Mouse (Mus musculus): ENCODE results near the gene Rps11.
A peak's percentile ranks its signal among the peaks of the same experiment; 100 is the strongest.
"Not testable (repeated sequence)": the region's sequence is repeated elsewhere in the genome, so short reads cannot be mapped to it uniquely, and the experiment has no call there.

Gene Rps11

DNA sequence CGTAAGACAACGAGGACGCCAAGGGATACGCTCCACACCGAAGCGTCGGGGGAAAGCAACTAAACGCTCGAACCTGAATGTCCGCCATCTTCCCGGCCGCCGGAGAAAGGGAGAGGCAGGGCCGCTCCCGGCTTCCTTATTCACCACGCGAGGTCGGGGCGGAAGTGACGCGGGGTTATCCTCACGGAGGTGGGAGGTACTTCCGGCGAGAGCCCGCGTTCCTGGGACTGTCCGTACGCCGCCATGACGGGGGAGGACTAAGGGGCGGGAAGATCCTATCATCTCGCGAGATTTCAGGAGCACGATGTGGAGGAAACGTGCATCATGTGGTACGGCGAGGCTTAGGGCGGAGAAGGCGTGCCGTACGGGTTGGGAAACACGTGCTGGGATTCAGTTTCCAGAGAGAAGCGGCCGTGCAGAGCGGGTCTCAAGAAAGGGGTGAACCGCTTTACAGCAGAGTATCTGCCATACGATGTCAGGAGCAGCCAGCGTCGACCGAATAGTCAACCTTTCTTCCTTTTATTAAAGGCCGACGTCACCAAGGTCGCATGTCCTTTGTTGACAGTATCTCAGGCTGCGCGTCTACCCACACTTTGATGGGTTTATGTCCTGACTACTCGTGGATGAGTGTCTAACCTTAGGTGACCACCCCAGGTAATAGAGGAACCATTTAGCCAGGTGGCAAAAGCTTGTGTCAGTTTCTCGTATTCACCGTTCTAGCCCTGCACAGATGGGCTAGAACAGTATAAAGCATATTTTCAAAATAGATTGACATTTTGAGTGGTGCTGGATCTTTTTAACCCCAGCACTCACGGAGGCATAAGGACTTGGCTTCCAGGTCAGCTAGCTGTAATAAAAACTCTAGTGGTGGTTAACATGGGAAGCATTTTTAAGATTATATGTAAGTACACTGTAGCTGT is at the start of gene Rps11:
Rps11 (minus strand) TSS at position 216 of the 920 bp plus-strand sequence.
- DNase-seq (ENCODE audit: low read depth) = peak; percentile 99

DNA sequence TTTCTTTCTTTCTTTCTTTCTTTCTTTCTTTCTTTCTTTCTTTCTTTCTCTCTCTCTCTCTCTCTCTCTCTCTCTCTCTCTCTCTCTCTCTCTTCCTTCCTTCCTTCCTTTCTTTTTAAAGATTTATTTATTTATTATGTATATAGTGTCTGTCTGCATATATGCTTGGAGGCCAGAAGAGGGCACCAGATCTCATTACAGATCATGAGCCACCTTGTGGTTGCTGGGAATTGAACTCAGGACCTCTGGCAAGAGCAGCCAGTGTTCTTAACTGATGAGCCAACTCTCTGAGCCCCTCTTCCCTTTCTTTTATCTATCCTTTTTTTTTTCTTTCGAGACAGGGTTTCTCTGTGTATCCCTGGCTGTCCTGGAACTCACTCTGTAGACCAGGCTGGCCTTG is 49.5 kb upstream of the Rps11 start:
- DNase-seq (ENCODE audit: low read depth) = not testable (repeated sequence)

DNA sequence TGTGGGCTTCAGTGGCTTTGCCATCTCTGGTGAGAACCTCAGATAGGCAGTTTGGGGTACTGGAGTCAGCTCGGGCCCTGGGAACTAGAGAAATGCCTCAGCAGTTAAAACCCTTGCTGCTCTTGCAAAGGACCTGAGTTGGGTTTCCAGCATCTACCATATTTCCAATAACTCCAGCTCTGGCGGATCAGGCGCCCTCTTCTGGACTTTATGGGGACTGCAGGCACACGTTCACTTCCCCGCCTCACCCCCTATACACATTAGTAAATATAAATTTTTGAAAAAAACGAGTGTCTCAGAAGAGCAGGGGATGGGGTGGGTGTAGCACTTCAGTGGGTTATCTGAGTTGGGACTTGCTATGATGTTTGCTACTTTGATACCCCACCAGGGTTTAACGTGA is 48.7 kb upstream of the Rps11 start:
- no peak for DNase-seq (ENCODE audit: low read depth)

DNA sequence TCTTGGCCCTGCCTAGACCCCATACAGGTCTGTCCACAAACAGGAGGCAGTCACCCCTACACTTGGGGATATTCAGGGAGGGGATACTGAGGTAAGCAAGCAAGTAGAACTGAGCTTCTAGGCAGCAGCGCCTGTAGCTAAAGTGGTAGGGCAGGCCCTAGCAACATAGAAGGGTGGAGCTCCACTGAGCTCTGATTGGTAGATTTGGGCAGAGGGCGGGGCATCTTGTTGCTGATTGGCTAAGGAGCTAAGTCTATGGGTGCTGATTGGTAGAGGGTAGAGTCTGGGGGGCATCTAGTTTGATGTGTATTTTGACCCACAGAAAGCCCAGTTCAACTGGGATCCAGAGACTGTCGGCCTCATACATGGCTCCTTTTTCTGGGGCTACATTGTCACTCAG is 45.3 kb upstream of the Rps11 start:
- DNase-seq (ENCODE audit: low read depth) = no peak

DNA sequence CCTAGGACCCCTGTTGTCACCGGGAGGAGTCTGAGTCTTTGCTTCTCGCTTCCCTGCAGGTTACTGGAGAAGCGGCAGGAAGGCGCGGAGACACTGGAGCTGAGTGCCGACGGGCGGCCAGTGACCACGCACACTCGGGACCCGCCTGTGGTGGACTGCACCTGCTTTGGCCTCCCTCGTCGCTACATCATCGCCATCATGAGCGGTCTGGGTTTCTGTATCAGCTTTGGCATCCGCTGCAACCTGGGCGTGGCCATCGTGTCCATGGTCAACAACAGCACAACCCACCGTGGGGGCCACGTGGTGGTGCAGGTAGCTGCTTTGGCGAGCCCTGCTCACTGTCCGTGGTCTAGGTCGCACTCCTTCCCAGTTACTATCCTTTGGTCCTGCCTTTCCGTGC is 44.4 kb upstream of the Rps11 start:
- DNase-seq (ENCODE audit: low read depth) = no peak

DNA sequence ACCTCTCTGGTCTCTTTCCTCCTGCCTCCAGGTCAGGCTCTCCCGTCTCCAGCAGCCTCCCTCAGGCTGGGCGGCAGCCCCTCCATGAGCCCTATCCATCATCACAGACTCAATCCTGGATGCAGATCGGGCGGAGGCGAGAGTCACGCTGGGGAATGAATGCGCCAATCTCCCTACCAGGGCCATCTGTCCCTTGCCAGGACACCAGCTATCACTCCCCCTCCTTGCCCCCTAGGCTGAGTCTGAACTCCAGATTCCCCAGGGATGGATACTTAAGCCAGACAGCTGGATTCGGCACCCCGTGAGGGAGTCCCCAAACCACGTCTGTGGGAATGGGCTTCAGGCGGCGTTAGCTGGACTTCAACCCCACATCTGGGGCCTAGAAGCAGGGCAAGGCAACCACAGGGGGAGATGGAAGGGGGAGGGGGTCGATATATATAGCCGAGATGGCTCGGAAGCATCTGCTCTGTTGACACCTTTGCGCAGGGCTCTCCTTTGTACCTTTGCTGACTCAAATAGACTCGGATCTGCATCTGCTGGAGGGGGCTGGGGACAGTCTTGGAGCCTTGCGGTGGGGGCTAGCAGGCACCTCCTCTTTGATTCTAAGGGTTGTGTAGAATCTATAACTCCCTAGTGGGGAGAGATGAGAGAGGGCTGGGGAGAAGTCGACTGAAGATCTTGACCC is 43.7 kb upstream of the Rps11 start:
- DNase-seq (ENCODE audit: low read depth) = no peak

DNA sequence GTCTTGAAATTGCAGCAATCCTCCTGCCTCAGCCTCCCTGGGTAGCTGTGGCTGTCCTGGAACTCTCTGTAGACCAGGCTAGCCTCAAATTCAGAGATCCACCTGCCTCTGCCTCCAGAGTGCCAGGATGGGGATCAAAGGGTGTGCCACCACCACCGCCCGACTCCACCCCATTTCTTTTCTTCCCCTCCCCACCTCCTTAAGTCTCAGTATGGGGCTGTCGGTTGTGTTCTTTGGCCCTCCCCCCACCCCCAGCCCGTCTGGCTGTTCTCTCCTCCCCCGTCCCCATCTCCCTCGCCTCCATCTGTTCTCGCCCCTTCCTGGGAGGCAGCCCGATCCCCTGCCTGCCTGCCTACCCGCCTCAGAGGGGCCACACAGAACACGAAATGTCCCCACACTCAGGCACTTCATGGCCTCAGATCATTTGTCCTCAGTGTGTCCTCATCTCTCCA is 42.7 kb upstream of the Rps11 start:
- DNase-seq (ENCODE audit: low read depth) = no peak

DNA sequence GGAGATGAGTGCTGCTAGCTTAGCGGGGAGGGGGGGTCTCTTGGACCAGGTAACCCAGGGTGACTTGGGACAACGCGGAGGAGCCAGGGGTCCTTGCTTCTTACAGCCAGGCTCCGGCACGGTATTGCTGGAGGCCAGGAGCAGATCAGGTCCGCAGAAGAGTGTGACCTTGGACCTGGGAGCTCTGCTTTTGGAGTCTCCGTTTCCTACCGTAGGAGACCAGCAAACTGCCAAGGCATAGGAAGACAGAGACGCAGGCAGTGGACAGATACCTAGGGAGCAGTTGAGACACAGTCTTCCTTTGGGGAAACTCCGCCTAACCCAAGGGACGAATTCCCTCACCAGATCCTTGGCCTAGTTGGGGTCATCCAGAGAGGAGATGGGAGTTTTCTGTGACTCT is 41.5 kb upstream of the Rps11 start:
- no peak for DNase-seq (ENCODE audit: low read depth)

DNA sequence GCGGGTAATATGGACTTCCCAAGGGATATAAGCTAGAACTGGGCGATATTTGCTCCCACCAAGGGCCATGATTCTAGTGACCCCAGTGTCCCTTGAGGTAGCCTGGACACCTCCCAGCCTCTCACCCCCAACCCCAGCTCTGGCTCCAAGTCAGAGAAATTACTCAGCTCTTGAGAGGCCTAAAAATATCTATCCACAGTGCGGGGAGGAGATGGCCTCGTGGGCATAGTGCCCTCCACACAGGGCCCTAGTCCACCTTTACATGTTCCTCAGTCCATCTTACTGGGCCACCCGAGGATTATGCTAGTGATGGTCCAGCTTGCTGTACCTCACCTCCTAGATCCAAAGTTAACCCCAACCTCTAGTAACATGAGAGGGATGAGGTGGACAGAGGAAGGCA is 40.6 kb upstream of the Rps11 start:
- DNase-seq (ENCODE audit: low read depth) = no peak

DNA sequence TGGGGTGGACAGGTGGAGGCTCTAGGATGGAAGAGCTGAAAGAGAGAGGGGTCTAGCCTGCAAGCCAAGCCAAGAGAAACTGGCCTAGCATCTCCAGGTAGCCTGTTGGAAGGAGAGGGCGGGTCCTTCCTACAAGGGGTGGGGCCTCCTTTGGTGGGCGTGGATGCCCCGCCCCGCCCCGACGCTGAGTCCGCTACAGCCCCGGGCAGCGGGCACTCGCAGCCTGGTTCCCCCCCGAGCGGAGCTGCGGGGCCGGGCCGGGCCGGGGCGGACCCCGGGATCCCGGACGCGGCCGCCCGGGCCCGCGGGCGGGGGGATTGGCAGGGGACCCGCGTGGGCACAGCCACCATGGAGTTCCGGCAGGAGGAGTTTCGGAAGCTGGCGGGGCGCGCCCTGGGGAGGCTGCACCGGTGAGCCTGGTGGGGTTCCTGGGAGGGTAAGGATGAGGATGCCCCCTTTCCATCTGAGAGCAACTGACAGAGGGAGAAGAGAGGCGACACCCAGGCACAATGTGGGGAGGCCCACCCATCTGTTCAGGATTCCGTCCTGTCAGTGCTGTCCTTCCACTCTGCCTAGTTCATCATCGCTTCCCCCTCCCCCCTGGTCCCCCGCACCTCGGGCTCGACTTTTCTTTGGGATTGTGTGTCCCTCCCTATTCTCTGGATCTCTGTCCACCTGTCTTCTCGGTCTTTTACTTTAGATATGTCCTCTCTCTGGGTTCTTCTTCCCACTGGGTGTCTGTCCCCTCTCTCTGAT is 39.7 kb upstream of the Rps11 start, which contains the start of gene Slc17a7:
Slc17a7 (plus strand) TSS at position 215 of the 756 bp plus-strand sequence.
- no peak for DNase-seq (ENCODE audit: low read depth)

DNA sequence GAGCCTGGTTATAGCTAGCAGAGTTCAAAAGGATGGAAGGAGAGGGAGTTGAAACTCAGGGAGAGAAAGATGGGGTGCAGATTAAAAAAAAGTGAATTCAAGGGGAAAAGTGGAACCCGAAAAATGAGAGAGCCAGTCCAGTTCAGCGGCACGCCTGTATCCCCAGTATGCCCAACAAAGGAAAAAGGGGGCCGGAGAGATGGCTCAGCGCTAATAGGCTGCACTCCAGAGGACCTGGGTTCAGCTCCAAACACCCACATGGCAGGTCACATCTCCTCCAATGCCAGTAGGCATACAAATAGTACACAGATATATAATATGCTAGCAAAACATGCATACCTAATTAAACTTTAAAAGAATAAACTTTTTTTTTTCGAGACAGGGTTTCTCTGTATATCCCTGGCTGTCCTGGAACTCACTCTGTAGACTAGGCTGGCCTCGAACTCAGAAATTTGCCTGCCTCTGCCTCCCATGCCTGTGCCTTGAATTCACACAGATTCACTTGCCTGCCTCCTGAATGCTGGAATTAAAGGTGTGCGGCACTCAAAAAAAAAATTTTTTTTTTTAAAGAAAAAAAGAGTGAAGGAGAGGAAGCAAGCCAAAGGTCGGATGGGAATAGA is 38.9 kb upstream of the Rps11 start:
- no peak for DNase-seq (ENCODE audit: low read depth)

DNA sequence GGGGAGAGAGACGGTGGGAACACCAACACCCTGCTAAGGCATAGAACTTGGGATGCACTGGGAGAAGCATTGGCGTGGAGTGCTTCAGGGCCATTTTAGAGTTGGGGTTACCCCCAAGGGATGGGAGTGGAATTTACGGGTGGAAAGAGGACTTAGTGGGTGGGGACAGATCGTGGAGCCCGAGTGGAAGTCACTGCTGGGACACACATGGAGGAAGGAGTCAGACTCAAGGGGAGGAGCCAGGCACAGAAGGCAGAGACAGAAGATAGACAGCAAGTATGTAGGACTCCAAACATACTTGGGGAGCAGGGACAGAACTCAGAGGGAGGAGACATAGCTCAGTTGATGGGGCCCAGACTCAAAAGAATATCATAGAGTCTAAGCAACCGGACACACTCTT is 38.3 kb upstream of the Rps11 start:
- no peak for DNase-seq (ENCODE audit: low read depth)

DNA sequence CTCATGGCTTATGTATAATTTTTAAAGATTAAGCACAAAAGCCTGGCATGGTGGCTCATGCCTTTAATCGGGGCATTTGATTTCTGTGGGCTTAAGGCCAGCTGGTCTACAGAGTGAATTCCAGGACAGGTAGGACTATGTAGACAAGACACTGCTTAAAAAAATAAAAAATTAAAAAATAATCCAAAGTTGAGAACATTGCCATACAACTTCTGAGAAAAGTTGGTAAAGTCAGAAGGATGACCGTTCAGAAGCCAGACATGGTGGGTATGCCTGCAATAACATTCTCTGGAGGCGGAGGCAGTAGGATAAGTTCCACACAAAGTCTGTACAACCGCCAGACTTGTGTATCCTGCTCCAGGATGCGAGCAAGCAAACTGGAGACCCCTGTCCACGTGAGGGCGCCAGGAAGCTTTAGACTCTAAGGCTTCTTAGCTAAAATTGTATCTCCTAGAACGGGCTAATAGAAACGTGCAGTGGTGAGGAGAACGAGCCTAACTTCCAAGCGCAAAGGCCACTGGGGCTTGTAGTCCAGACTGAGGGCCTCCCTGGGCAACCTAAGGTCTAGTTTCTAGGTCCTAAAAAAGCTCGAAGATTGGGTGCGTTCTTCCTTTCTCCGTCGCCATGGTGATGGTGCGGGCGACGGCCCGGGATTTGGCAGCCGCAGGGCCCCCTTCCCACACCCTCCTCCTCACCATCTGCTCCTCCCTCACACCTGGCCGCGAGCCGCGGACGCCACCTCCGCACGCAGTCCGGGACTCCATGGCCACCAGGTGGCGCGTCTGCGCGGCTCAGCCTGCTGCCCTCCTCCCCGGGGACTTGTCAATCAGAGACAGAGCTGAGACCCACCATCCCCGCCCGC is 37.6 kb upstream of the Rps11 start:
- DNase-seq (ENCODE audit: low read depth) = peak; percentile 70

DNA sequence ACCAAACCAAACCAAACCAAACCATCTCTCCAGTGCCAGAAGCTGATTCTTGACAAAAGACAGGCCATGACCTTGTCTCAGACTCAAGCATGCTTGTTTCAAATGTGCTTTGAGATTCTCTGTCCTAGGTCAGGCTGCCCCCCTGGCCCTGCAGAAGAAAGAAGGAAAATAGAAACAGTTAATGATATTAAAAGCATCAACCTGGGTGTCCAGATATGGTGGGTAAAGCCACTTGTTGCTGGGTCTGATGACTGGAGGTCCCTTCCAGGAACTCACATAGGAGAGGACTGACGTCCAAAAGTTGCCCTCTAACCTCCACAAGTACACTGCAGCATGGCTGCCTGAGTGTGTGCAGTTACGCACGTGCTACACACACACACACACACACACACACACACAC is 36.6 kb upstream of the Rps11 start:
- no peak for DNase-seq (ENCODE audit: low read depth)

DNA sequence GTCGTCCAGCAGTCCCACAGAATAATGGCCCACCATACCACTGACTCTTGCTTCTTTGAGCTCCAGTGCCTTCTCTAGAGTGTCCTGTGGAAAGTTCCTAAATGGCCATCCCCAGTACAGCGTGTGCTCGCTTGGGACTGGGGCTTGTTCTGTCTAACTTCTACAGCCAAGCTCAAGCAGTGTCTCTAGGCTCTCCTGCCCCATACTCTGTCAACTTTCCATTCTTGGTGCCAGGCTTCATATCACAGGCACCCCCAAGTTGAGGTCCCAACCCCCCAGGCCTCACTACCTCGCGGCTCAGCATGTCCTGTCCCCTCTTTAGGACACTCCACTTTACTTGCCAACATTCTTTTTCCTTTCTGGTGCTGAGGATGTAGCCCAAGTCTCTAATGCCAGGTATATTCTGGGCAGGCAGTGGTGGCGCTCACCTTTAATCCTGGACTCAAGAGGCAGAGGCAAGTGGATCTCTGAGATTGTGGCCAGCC is 36.1 kb upstream of the Rps11 start:
- DNase-seq (ENCODE audit: low read depth) = no peak

DNA sequence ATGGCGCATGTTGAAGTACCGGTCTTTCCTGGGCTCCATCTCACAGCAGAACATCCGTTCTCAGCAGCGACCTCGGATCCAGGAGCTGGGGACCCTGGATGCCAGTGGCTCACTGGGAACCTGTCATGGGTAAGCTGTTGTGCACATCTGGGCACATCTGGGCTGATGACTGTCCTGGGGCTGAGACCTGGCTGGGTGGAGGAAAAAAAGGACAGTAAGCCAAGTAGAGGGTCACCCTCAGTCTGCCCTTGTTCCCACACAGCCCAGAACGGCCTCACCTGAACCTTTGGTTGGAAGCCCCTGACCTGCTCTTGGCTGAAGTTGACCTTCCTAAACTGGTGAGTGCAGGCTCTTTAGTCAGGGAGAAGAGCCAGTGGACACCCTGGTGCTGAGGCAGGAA is 34.8 kb upstream of the Rps11 start:
- DNase-seq (ENCODE audit: low read depth) = no peak

DNA sequence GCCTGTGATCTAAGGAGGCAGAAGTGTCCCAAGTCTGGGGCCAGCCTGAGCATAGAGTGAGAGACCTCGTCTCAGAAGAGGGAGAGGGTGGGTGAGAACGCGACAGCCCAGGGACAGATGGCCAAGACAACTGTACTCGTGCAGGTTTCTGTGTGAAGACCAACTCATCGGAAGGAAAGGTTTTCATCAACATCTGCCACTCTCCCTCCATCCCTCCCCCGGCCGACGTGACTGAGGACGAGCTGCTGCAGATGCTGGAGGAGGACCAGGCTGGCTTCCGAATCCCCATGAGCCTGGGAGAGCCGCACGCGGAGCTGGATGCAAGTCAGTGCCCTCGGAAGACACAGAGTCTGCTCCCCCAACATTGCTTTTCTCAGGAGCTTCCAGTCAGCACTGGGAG is 33.2 kb upstream of the Rps11 start:
- no peak for DNase-seq (ENCODE audit: low read depth)

DNA sequence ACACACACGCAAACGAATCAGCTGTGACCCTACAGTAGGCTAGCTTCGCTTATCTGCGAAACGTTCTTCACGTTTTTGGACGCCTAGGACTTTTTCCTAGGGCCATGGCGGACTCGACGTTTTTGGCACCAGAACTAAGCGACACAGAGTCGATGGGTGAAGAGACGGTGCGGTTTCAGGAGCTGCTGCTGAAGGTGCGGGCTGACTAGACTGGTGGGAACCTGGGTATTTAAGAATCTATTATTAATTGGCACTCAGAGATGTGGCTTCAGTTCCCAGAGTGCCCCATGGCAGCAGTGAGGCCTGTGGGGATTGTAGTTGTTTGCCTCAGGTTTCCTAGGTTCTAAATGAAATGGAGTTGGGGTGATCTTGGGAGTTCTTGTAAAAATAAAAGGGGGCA is 32.0 kb upstream of the Rps11 start:
- DNase-seq (ENCODE audit: low read depth) = no peak

DNA sequence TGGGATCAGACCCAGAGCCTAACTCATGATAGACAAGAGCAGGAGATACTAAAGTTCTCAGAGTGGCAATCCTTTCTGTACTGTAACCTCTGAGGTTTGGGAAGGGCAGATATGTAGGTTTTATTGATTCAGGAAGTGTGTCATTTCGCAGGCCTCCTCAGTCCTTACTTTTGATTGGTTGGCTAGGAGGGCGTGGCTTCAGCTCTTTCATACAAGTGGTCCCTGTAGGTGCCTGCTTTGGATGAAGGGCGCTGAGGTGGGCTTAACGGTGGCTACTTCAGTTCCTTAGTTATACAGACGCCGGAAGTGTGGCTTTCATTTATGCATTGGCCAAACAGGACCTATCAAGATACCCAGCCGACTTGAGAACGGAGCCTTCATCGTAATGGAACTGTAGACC is 31.4 kb upstream of the Rps11 start:
- DNase-seq (ENCODE audit: low read depth) = no peak

DNA sequence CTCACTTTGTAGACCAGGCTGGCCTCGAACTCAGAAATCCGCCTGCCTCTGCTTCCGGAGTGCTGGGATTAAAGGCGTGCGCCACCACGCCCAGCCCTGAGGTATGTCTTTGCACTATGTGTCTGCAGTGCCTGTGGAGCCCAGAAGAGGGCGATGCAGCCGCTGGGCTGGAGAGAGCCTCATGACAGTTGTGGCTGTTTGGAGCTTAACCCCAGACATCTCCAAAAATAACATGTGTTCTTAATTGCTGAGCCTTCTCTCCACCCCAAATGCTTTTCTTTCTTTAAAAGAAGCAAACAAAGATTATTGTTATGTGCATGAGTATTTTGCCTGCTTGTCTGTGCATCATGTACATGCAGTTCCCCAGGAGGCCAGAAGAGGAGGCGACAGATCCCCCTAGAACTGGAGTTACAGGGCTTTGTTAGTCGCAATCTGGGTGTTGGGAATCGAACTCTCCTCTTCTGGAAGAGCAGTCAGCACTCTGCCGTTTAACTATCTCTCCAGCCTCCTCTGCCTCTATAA is 30.8 kb upstream of the Rps11 start:
- DNase-seq (ENCODE audit: low read depth) = peak; percentile 58
